Mouse (Mus musculus) WW6 (cell line): ENCODE measurements around the gene Dlk1.
"Not testable (repeated sequence)": the region's sequence is repeated elsewhere in the genome, so short reads cannot be mapped to it uniquely, and the experiment has no call there.

Experiments used
- DNase-seq: peaks from one replicate; pipeline ENCODE4 v3.0.0-alpha.2; 2013; ENCODE audit warnings: low read depth, low spot score

The Dlk1 gene

GRCm38 (mm10) chr12:109439974-109440373, 12.6 kb upstream of the Dlk1 start:
- DNase-seq = no peak

DNA sequence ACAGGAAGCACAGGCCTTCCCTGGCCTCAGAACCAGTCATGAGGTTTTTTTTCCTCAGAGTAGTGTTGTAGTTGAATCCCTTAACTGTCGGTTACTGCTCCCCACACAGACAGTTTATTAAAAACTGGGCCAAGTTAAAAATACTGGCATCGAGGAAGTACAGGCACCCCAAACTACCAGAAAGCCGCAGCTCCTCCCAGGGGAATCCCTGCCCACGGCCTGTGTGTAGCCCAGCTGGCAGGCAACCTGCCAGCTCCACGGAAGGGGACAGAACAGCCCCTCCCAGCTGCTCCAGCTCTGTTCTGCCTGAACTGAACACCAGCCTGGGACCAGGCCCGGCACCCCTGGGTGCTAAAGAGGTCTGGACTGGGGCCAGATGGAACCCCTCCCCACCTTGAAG, 11.3 kb upstream of the Dlk1 start:
- no peak for DNase-seq

GRCm38 (mm10) chr12:109442115-109442514, 10.5 kb upstream of the Dlk1 start:
- no peak for DNase-seq

- DNase-seq = no peak
Measured at GRCm38 (mm10) chr12:109443276-109443675, 9.3 kb upstream of the Dlk1 start.

DNA sequence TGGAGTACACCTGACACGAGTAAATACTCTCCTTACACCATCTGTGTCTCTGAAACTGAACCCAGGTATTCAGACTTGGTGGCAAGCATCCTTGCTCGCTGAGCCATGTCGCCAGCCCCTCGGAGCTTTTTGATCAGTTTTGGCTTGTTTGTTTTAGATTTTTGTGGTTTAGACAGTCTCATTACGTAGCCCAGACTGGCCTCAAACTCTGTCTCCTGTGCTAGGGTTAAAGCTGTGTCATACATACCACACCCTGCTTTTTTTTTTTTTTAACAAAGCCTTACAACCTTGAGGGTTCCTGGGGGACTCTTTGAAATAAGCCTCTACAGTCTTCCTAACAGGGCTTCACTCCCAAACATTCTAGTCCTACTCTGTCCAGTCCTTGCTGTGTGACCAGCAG, 7.6 kb upstream of the Dlk1 start:
- no peak for DNase-seq

DNA sequence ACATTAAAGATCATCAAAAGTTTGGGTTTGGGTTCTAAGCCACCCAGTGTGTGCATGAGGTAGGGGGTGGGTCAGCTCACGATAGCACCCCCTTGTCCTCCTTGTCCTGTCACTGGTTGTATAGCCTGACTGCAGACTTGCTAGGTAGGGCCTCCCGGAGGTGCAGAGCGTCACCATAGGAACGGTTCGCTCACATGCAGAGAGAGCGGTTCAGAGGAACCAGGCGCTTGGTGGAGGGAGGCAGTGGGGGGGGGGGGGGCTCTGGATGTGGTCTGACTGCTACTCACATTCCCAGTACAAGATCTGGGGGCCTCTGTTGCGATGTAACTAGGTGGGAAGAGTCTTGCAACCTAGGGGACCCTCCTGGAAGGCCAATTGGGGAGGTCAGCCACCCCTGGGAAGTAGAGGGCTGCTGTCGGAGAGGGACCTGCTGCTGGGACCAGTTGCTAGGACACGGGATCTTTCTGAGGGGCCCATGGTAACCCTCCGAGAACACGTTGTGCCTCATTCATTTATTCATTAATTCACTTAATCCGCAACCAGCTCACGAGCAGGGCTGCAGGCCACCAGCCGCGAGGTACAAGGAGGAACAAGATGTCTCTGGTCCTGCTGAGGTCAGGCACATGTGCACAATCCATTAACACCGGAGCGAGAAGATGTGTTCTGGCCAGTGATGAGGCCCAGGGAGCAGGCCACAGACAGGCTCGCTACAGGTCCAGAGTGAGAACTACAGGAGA, 7.0 kb upstream of the Dlk1 start:
- DNase-seq = no peak

- DNase-seq = no peak
Measured at GRCm38 (mm10) chr12:109446236-109446941, 6.2 kb upstream of the Dlk1 start.

- DNase-seq = no peak
Measured at GRCm38 (mm10) chr12:109449421-109450411, 2.9 kb upstream of the Dlk1 start.

- no peak for DNase-seq
Measured at GRCm38 (mm10) chr12:109453065-109453997, 708 bp downstream of the Dlk1 start.

DNA sequence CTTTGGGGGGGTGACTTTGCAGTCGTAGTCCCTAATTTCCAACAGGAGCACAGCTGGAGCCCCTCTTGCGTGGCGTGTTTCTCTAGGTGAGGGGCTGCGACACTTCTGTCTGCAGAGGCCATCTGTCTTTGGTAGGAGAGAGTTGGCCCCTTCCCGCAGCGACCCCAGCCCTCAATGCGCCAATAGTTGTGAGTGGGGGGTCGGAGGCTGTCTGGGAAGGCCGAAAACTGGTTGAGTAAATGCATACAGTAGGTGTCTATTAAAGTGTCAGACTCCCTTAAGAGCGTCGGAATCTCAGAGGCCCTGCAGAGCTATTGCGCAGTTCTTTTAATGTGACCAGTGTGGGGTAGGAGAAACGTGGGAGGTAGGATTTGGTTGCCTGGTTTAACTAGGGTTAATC, 1.5 kb downstream of the Dlk1 start:
- DNase-seq = no peak

GRCm38 (mm10) chr12:109456531-109457202, 4.0 kb downstream of the Dlk1 start:
- DNase-seq = no peak

DNA sequence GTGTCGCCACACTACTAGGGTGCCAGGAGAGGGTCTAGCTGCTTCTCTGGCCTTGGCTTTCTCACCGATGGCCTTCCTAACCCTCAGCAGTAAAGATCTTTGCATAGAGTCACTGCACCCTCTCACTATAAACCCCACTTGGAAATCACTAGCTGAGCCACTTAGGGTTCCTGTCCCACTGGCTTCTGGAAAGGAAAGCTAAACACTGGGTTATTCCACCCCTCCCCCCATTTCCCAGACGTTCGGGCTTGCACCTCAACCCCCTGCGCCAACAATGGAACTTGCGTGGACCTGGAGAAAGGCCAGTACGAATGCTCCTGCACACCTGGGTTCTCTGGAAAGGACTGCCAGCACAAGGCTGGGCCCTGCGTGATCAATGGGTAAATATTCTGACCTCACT, 5.2 kb downstream of the Dlk1 start:
- DNase-seq = no peak

GRCm38 (mm10) chr12:109458896-109459295, 6.3 kb downstream of the Dlk1 start:
- no peak for DNase-seq

DNA sequence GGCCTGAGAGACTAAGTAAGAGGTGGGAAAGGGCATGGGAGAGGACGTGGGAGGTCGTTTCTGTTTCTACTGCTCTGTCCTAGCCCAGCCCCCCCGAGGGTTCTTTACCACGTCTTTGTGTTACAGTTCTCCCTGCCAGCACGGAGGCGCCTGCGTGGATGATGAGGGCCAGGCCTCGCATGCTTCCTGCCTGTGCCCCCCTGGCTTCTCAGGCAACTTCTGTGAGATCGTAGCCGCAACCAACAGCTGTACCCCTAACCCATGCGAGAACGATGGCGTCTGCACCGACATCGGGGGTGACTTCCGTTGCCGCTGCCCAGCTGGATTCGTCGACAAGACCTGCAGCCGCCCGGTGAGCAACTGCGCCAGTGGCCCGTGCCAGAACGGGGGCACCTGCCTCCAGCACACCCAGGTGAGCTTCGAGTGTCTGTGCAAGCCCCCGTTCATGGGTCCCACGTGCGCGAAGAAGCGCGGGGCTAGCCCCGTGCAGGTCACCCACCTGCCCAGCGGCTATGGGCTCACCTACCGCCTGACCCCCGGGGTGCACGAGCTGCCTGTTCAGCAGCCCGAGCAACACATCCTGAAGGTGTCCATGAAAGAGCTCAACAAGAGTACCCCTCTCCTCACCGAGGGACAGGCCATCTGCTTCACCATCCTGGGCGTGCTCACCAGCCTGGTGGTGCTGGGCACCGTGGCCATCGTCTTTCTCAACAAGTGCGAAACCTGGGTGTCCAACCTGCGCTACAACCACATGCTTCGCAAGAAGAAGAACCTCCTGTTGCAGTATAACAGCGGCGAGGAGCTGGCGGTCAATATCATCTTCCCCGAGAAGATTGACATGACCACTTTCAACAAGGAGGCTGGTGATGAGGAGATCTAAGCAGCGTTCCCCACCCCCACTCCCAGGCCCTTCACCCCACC, 7.1 kb downstream of the Dlk1 start:
- no peak for DNase-seq

DNA sequence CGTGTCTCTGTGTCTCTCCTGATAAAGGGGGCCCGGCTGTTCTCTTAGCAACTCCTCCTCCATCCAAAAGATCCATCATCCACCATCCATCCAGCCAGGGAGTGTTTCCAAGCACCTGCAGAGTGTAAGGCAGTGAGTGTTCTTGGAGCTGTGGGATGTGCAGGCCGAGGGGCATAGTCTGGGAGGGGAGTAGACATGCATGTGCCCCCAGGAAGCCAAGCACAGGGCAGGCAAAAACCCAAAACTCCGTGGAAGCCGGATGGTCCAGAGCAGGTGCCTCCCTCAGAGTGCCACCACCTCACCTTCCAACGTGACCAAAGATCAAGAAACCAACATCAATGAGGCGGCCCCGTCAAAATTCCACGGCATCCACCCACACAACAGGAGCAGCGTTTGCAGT, 10.0 kb downstream of the Dlk1 start:
- no peak for DNase-seq

DNA sequence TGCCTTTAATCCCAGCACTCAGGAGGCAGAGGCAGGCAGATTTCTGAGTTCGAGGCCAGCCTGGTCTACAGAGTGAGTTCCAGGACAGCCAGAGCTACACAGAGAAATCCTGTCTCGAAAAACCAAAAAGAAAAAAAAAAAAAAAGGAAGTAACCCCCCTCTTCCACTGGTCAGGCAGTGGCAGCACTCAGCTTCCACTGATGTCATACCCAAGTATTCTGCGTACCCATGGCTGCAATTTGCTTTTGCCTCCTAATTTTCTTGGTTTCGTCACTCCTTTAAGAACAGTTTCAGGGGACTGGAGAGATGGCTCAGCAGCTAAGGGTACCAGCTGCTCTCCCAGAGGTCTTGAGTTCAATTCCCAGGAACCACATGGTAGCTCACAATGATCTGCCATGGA, 14.8 kb downstream of the Dlk1 start:
- DNase-seq = not testable (repeated sequence)

DNA sequence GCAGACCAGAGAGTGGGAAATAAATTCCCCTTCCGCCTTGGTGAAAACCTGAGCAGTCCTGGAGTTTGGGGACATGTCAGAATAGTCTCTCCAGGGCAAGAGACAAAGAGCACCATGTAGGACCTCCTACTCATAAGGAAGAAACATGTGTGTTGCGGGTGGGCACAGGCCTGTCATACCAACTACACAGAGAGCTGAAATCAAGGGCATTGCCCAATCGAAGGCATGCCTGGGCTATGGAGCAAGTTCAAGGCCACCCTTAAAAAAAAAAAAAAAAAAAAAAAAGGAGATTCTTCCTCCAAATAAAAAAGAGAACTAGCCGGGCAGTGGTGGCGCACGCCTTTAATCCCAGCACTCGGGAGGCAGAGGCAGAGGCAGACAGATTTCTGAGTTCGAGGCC, 17.2 kb downstream of the Dlk1 start:
- DNase-seq = no peak

DNA sequence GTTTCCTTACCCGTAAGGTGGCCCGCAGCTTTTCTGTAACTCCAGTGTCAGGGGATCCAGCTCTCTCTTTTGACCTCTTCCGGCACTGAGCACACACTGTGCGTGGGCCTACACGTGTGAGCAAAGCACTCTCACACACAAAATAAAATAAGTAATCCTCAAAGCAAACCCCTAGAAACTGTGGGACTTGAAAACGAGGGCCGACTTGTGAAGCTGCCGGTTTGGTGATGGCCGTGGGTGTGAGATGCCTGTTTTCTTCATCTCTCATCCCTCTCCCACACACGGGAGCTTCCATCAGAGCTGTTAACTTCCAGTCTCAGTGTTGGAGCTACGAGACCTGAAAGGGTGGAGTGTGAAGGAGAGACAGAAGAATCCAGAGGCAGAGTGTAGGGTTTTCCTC, 20.0 kb downstream of the Dlk1 start:
- DNase-seq = no peak

DNA sequence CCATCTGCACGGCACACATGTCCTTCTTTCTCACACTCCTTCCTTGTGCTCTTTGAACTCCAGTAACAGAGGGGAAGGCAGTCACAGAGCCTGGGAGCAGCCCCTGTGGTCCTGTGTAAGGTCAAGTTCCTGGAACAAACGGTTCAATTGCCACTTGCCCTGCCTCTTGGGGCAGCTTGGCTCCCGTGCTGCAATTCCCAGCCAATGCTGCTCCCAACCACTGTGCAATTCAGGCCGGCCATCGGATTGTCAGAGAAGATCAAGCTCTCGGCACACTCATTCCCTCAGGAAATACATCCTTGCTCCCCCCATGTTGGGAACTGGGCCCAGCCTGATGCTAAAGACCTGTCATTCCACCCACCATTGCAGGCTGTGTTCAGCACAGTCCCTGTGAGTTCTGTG, 21.0 kb downstream of the Dlk1 start:
- no peak for DNase-seq
